ENCODE assay signal across 26 mouse cellular contexts in the genomic region with DNA sequence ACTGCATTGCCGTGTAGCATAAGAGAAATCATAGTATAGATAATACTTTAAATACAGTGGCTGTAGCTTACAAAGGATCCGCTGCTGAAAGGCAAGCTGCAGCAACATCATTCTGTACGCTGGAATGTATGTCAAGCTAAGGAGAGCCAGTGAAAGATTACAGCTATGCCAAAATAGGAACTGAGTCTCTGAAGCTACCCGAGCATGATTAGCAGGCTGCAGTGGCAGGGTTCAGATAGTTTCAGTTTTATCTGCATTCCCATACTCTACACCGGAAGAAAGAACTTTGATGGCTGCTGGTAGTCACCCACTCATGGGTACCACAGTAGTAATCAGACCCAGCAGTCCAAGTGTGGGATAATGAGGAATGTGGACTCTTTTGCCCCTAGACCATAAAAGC.
A peak's percentile ranks its signal among the peaks of the same experiment; 100 is the strongest.
DNase-seq lines count a peak whose midpoint lies in the region; ATAC-seq and TF ChIP-seq lines count a peak whose summit lies in the region.
"Had no signal": no experiment of that assay in that cellular context is flagged by ENCODE, and none has a peak within 500 bp of the region (broad histone marks: within the 10 kb centered on the region; RNA-seq: fewer than 3 reads in every experiment).

No protein-coding gene starts in this region.

- TF ChIP-seq EP300 in heart, adult 2 months (IDR thresholded peaks at IDR 0.05; ENCODE audit: insufficient read depth, low read depth, low read length) = no peak

- H3K9me3 ChIP-seq in heart, embryonic 10.5 days = no peaks in the 10 kb centered on the region
- no peaks in the 10 kb centered on the region for H3K9me3 ChIP-seq in heart, embryonic 13.5 days
- no peaks in the 10 kb centered on the region for H3K9me3 ChIP-seq in heart, embryonic 16.5 days (replicated peaks; ENCODE audit: control insufficient read depth, low read length)
- H3K9me3 ChIP-seq: forebrain, embryonic 10.5 days; forebrain, embryonic 13.5 days had no signal

- peak overlapping the region; percentile 56 for H3K27ac ChIP-seq in heart, embryonic 10.5 days
- peak overlapping the region; percentile 87 for H3K27ac ChIP-seq in heart, embryonic 13.5 days (replicated peaks)
- peak overlapping the region; percentile 67 for H3K27ac ChIP-seq in heart, embryonic 16.5 days (ENCODE audit: low read length)
- H3K27ac ChIP-seq in heart, adult 2 months = no peak overlapping the region
- H3K27ac ChIP-seq: forebrain, embryonic 10.5 days; forebrain, embryonic 13.5 days; hindbrain, embryonic 14.5 days; hindbrain, postnatal 0 days had no signal

- intact Hi-C loops in heart, adult 2 months (cut with DNase I) = no loop called here

- no peak overlapping the region for H3K9ac ChIP-seq in heart, embryonic 13.5 days
- H3K9ac ChIP-seq in heart, embryonic 16.5 days (ENCODE audit: low read length) = no peak overlapping the region
- no peak overlapping the region for H3K9ac ChIP-seq in heart, adult 2 months (ENCODE audit: low read depth, low read length)
- H3K9ac ChIP-seq: forebrain, embryonic 13.5 days; hindbrain, embryonic 14.5 days had no signal

- H3K79me2 ChIP-seq in heart, adult 2 months (replicated peaks; ENCODE audit: control insufficient read depth, insufficient read depth, low read length) = no peaks in the 10 kb centered on the region

- no peak for ATAC-seq in heart, embryonic 13.5 days (ENCODE audit: extremely low read depth, insufficient number of reproducible peaks, low FRiP score, low TSS enrichment)
- ATAC-seq in heart, embryonic 16.5 days (replicated peaks; ENCODE audit: extremely low read depth, insufficient read depth, low FRiP score) = peak; percentile 84
- ATAC-seq: activated CD4-positive, CD25-positive, alpha-beta regulatory T cell, adult 4 months; forebrain, embryonic 13.5 days; forebrain, embryonic 16.5 days; hindbrain, postnatal 0 days; inflammation-experienced regulatory T-cells, adult 6 months; intestine, embryonic 16.5 days had no signal

- TF ChIP-seq POLR2A in heart, adult 2 months (IDR thresholded peaks at IDR 0.05; ENCODE audit: insufficient read depth, low read depth, low read length) = no peak

- WGBS in heart, embryonic 10.5 days = 28% methylated on average over 5 of the region's 5 CpGs
- WGBS in heart, embryonic 13.5 days = 11% methylated on average over 5 of the region's 5 CpGs
- WGBS in heart, embryonic 16.5 days = 16% methylated on average over 5 of the region's 5 CpGs
- WGBS in heart, adult 2 months = 29% methylated on average over 5 of the region's 5 CpGs

- no peaks in the 10 kb centered on the region for H3K27me3 ChIP-seq in heart, embryonic 10.5 days (ENCODE audit: insufficient read depth, poor library complexity, severe bottlenecking)
- H3K27me3 ChIP-seq in heart, embryonic 13.5 days (replicated peaks) = no peaks in the 10 kb centered on the region
- H3K27me3 ChIP-seq in heart, embryonic 16.5 days (ENCODE audit: control insufficient read depth, insufficient read depth, low read length) = no peaks in the 10 kb centered on the region
- H3K27me3 ChIP-seq in heart, adult 2 months (ENCODE audit: control insufficient read depth, insufficient read depth, low read length) = 0 out of 2 replicates have a peak, but pooled peaks cover 1% of the 10 kb centered on the region
- H3K27me3 ChIP-seq: forebrain, embryonic 13.5 days had no signal

- H3K4me2 ChIP-seq in heart, embryonic 13.5 days = peak overlapping the region; percentile 55
- peak overlapping the region; percentile 54 for H3K4me2 ChIP-seq in heart, embryonic 16.5 days (ENCODE audit: low read depth, low read length)
- H3K4me2 ChIP-seq: forebrain, embryonic 13.5 days; hindbrain, embryonic 14.5 days had no signal

- H3K36me3 ChIP-seq in heart, embryonic 10.5 days = no peaks in the 10 kb centered on the region
- H3K36me3 ChIP-seq in heart, embryonic 13.5 days = no peaks in the 10 kb centered on the region
- no peaks in the 10 kb centered on the region for H3K36me3 ChIP-seq in heart, embryonic 16.5 days (ENCODE audit: control insufficient read depth, insufficient read depth)
- no peaks in the 10 kb centered on the region for H3K36me3 ChIP-seq in heart, adult 2 months (ENCODE audit: control insufficient read depth, insufficient read depth, low read length)
- H3K36me3 ChIP-seq: forebrain, embryonic 10.5 days had no signal

- no peak for TF ChIP-seq CTCF in heart, adult 2 months (IDR thresholded peaks at IDR 0.05)

- H3K4me3 ChIP-seq in heart, embryonic 10.5 days = no peak overlapping the region; the same call in 1 of the 2 replicates
- peak overlapping the region; percentile 16; the same call in 1 of the 2 replicates for H3K4me3 ChIP-seq in heart, embryonic 13.5 days
- peak overlapping the region; percentile 17 for H3K4me3 ChIP-seq in heart, embryonic 16.5 days (ENCODE audit: low read length)
- no peak overlapping the region for H3K4me3 ChIP-seq in heart, adult 2 months
- H3K4me3 ChIP-seq: forebrain, embryonic 10.5 days; forebrain, embryonic 13.5 days had no signal

- H3K4me1 ChIP-seq in heart, embryonic 10.5 days = peaks cover 11% of the 10 kb centered on the region
- H3K4me1 ChIP-seq in heart, embryonic 13.5 days = peaks cover 16% of the 10 kb centered on the region
- H3K4me1 ChIP-seq in heart, embryonic 16.5 days (ENCODE audit: control insufficient read depth, insufficient read depth, low read length) = peaks cover 3% of the 10 kb centered on the region; the same call in 1 of the 2 replicates
- no peaks in the 10 kb centered on the region for H3K4me1 ChIP-seq in heart, adult 2 months (ENCODE audit: control insufficient read depth, insufficient read depth, low read length)
- H3K4me1 ChIP-seq: forebrain, embryonic 10.5 days; forebrain, embryonic 13.5 days had no signal

- no peak for DNase-seq in heart, embryonic 10.5 days (ENCODE audit: low spot score)
- no peak for DNase-seq in heart, adult 11 months
- no peak for DNase-seq in heart, adult 8-10 months (ENCODE audit: low spot score)
- no peak for DNase-seq in heart, adult 2 months
- DNase-seq in brain, adult 2 months (ENCODE audit: low read depth, low spot score) = peak; percentile 33
- DNase-seq in urinary bladder, postnatal 36 days (ENCODE audit: low spot score in 2 of 2) = no peak
- DNase-seq: adrenal gland, adult 8-10 months; adrenal gland, postnatal 25 days; B cell, adult 2 months; cerebellum, adult 18-20 months; cerebellum, adult 9-10 months; cerebellum, postnatal 14 days; gastrocnemius, postnatal 25 days; heart, postnatal 4 days; kidney, adult 18-20 months; kidney, adult 9 months had no signal

Comparison
In these comparisons a context has a peak if more than half of its experiments do, and no peak if none do; other contexts are left out.
1. H3K4me3 ChIP-seq: peak in heart, embryonic 13.5 days (single experiment) and heart, embryonic 16.5 days (single experiment); none in heart, embryonic 10.5 days (single experiment) and heart, adult 2 months (single experiment).